Mouse (Mus musculus) G1E (cell line): ENCODE measurements around the gene Ier3.

Source experiments
- CTCF ChIP-seq: IDR thresholded peaks from 2 replicates; pipeline ENCODE4 v1.5.1; 2012; ENCODE audit warnings: low read depth, low read length, inconsistent platforms, mixed read lengths
- GATA1 ChIP-seq: IDR thresholded peaks from 2 replicates; pipeline ENCODE4 v1.6.1; 2012; ENCODE audit warnings: borderline replicate concordance, low read length, inconsistent platforms, mixed read lengths
- GATA2 ChIP-seq: IDR thresholded peaks from 2 replicates; pipeline ENCODE4 v1.6.1; 2012; ENCODE audit warnings: low read depth, low read length, inconsistent platforms, borderline replicate concordance
- POLR2AphosphoS5 ChIP-seq: IDR thresholded peaks from 2 replicates; pipeline ENCODE4 v1.6.1; 2012; ENCODE audit warnings: low read depth, low read length, inconsistent platforms; ENCODE audit not compliant: insufficient replicate concordance
- TAL1 ChIP-seq: conservative IDR thresholded peaks from 2 replicates; pipeline ENCODE4 v1.6.1; 2012; ENCODE audit warnings: low read depth, low read length, inconsistent platforms, mixed read lengths

- TF ChIP-seq CTCF = no peak
- TF ChIP-seq POLR2AphosphoS5 = no peak
- no peak for TF ChIP-seq TAL1
- TF ChIP-seq GATA1 = no peak
- no peak for TF ChIP-seq GATA2
Measured at GRCm38 (mm10) chr17:35790933-35791332, 30.6 kb upstream of the Ier3 start.
